Mouse (Mus musculus) thymus, postnatal 36 days (tissue): Measurements from ENCODE around the gene Vmn1r90.
"Not testable (repeated sequence)": the region's sequence is repeated elsewhere in the genome, so short reads cannot be mapped to it uniquely, and the experiment has no call there.

Experiments used
- DNase-seq, 2 experiments: peaks; one replicate each; pipeline ENCODE4 v3.0.0; 2022; ENCODE audit warnings: mixed read lengths in 2 of 2

Gene Vmn1r90

DNA sequence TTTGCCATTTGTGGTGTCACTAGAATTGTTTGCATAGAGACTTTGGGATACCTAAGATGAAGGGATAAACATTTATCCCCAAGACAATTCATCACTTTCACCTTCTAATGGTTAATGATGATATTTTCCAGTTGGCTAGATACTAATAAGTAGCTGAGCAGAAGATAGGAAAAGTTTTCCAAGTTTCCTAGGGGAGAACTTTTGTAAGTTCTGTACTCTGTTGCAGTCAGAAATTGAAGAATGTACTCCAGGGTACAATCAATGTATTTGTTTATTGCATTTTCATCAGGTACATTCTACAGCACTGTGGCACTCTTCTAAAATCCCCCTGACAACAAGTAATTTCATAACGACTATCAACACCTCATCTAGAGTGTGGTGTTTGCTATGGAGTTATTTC is at the start of gene Vmn1r90:
Gene Vmn1r90, minus strand, starts transcription at position 101 of the 400 bp plus-strand sequence.
- no peak for DNase-seq

DNA sequence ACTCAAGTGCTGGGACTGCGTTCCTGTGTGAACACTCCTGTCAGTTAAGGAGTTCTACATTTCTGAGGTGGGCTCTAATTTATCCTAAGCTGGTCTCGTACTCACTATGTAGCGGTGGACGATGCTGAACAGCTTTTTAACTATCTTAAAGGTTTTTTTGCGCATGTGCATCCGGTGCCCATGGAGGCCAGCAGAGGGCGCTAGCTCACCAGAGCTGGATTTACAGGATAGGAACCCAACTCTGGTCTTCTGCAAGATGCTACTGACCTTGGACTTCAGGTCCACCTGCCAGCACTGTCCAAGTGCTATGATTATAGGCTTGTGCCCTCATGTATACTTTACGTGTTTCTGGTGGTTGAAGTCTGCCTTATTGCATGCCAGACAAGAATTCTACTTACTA is 29.7 kb upstream of the Vmn1r90 start:
- DNase-seq: not testable (repeated sequence)

DNA sequence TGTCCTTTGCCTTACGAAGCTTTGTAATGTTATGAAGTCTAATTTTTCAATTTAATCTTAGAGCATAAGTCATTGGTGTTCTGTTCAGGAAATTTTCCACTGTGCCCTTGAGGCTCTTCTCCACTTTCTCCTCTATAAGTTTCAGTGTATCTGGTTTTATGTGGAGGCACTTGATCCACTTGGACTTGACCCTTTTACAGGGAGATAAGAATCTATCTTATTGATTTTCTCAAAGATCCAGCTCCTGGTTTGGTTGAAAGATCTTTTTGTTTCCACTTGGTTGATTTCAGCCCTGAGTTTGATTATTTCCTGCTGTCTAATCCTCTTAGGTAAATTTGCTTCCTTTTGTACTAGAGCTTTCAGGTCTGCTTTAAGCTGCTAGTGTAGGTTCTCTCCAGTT is 11.0 kb downstream of the Vmn1r90 start:
- no peak for DNase-seq

DNA sequence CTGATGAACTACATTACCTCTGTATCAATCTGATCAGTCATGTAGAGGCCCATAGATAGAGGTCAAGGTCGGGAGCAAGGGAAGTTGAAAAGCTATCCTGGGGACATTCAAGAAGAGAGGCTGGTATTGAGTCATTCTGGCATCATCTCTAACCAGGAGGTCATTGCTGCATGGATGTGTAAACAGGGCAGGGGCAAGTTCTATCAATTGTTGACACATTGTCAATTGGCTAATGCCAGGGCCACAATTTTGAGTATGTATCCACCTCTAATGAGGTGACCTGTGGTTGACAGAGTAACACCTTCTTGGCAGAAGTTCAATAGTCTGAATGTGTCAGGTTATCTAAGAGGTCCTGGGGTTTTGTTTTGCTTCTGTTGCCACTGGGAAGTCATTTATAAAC is 38.0 kb downstream of the Vmn1r90 start:
- DNase-seq: no peak

DNA sequence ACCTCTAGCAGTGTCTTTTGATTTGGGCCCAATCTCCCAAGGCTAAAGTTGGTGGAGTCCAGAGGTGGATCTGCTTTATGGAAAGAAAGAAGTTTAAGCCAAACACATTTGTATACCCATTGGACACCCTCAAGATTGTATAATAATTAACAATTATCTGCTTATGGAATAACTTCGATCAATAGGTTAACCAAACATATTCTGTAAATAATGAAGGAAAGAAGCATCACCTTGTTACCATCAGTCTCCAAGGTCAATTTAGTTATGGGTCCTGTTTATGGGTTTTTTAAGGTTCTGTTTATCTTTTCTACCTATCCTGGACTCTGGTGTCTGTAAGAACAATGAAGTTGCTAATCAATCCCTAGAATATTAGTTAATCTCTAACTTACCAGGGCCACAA is 40.7 kb downstream of the Vmn1r90 start:
- no peak for DNase-seq

DNA sequence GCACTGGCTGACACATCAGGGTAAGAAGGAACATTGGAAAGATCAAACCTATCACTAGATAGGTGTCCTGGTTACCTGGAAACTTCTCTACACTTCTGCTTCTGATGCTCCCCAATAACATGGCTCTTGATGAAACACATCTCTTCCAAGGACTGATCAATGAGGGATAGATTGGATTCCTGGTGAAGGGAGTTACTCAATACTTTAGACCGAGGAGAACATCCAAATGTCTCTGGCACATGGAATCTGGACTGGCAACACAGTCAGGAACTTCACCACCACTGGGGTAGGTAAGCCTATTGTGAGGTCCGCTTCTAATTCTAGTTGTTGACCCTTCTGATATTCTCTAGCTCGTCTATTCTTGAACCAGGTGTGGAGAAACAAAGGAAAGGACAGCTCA is 45.0 kb downstream of the Vmn1r90 start:
- no peak for DNase-seq
